Mouse (Mus musculus) heart, adult 18-20 months (tissue): ENCODE measurements around the gene Hcrt. TPM values are rescaled to one million over a fixed set of nuclear protein-coding genes. Genes with fewer than 3 reads are reported as not detected.

ENCODE experiments used
- DNase-seq, 2 experiments: peaks; one replicate each; pipeline ENCODE4 v3.0.0; 2021 to 2022; ENCODE audit warnings: mixed read lengths in 1 of 2
- total RNA-seq, 2 experiments: library from RNA; stranded (reverse); gene quantifications; 2 replicates each; pipeline ENCODE4 v1.2.3; 2021

The Hcrt gene
- total RNA-seq, 2 experiments from 2014 or later, result not detected

GRCm38 (mm10) chr11:100735954-100736745 lies 26.6 kb downstream of the Hcrt start:
- DNase-seq, result no peak

- no peak for DNase-seq
Measured at GRCm38 (mm10) chr11:100735134-100735865, 27.4 kb downstream of the Hcrt start.

GRCm38 (mm10) chr11:100730477-100731205 lies 32.1 kb downstream of the Hcrt start:
- DNase-seq, result peak in 1 of 2 experiments; percentile 59

- DNase-seq, result no peak
Measured at GRCm38 (mm10) chr11:100729976-100730375, 32.8 kb downstream of the Hcrt start.

- no peak for DNase-seq
Measured at GRCm38 (mm10) chr11:100728601-100729000, 34.1 kb downstream of the Hcrt start.

GRCm38 (mm10) chr11:100727201-100727600 lies 35.5 kb downstream of the Hcrt start:
- no peak for DNase-seq

GRCm38 (mm10) chr11:100724919-100725512 lies 37.7 kb downstream of the Hcrt start:
- DNase-seq, result peak; percentile 56 to 75

- DNase-seq, result no peak
Measured at GRCm38 (mm10) chr11:100722493-100723028, 40.2 kb downstream of the Hcrt start.

- DNase-seq, result peak in 1 of 2 experiments; percentile 54
Measured at GRCm38 (mm10) chr11:100721776-100722492, 40.8 kb downstream of the Hcrt start.

GRCm38 (mm10) chr11:100721254-100721653 lies 41.5 kb downstream of the Hcrt start:
- peak; percentile 48 to 59 for DNase-seq

GRCm38 (mm10) chr11:100720345-100720744 lies 42.4 kb downstream of the Hcrt start:
- peak; percentile 53 to 64 for DNase-seq

GRCm38 (mm10) chr11:100719893-100720292 lies 42.8 kb downstream of the Hcrt start:
- DNase-seq, result no peak

- peak in 1 of 2 experiments; percentile 55 for DNase-seq
Measured at GRCm38 (mm10) chr11:100719312-100719711, 43.4 kb downstream of the Hcrt start.

GRCm38 (mm10) chr11:100718866-100719265 lies 43.9 kb downstream of the Hcrt start:
- DNase-seq, result peak in 1 of 2 experiments; percentile 45

GRCm38 (mm10) chr11:100718462-100718861 lies 44.3 kb downstream of the Hcrt start:
- no peak for DNase-seq

GRCm38 (mm10) chr11:100716649-100717048 lies 46.1 kb downstream of the Hcrt start:
- no peak for DNase-seq

GRCm38 (mm10) chr11:100714948-100715347 lies 47.8 kb downstream of the Hcrt start:
- no peak for DNase-seq

GRCm38 (mm10) chr11:100714534-100714915 lies 48.2 kb downstream of the Hcrt start:
- peak; percentile 84 to 92 for DNase-seq

- DNase-seq, result peak; percentile 87 to 91
Measured at GRCm38 (mm10) chr11:100713735-100714533, 48.8 kb downstream of the Hcrt start, which contains the start of gene Hspb9. Hspb9 (plus strand) TSS chr11:100713850.

- DNase-seq, result no peak
Measured at GRCm38 (mm10) chr11:100713174-100713573, 49.6 kb downstream of the Hcrt start.
